Mouse (Mus musculus): ENCODE measurements around the gene Klra7.
"Not testable (repeated sequence)": the region's sequence is repeated elsewhere in the genome, so short reads cannot be mapped to it uniquely, and the experiment has no call there.

Gene Klra7

GRCm38 (mm10) chr6:130233222-130233621 is at the start of gene Klra7:
Gene Klra7 (minus strand): TSS chr6:130233322.
- DNase-seq (ENCODE audit: low spot score in 2 of 2), result no peak

GRCm38 (mm10) chr6:130281828-130282227 is 48.7 kb upstream of the Klra7 start, which contains the start of gene Klra10:
Gene Klra10 (minus strand): TSS chr6:130281928.
- DNase-seq (ENCODE audit: low spot score in 2 of 2), result not testable (repeated sequence)

- no peak for DNase-seq (ENCODE audit: low spot score in 2 of 2)
Observed at GRCm38 (mm10) chr6:130255326-130255725, 22.2 kb upstream of the Klra7 start.

- DNase-seq (ENCODE audit: low spot score in 2 of 2), result no peak
Observed at GRCm38 (mm10) chr6:130237536-130237935, 4.4 kb upstream of the Klra7 start.

GRCm38 (mm10) chr6:130236635-130237034 is 3.5 kb upstream of the Klra7 start:
- no peak for DNase-seq (ENCODE audit: low spot score in 2 of 2)

- not testable (repeated sequence) for DNase-seq (ENCODE audit: low spot score in 2 of 2)
Observed at GRCm38 (mm10) chr6:130197453-130197852, 35.7 kb downstream of the Klra7 start.

- not testable (repeated sequence) for DNase-seq (ENCODE audit: low spot score in 2 of 2)
Observed at GRCm38 (mm10) chr6:130193012-130193411, 40.1 kb downstream of the Klra7 start, which contains the start of gene Klra9. Gene Klra9 (minus strand): TSS chr6:130193112.

Data from spleen, postnatal 4 days (tissue).